Mouse (Mus musculus) myocyte (in vitro differentiated cells): ENCODE data around the gene Vmn2r104.

ENCODE experiments used
- CEBPB ChIP-seq: IDR thresholded peaks from 2 replicates; pipeline ENCODE4 v1.6.1; 2011; ENCODE audit warnings: mild to moderate bottlenecking, moderate library complexity; ENCODE audit not compliant: poor library complexity, insufficient read depth, severe bottlenecking
- E2F4 ChIP-seq: IDR thresholded peaks from one replicate; pipeline ENCODE4 v1.6.1; 2011; ENCODE audit warnings: mild to moderate bottlenecking, control low read depth, moderate library complexity; ENCODE audit not compliant: insufficient read depth
- MAX ChIP-seq: IDR thresholded peaks from one replicate; pipeline ENCODE4 v1.6.1; 2011; ENCODE audit warnings: low read depth, mild to moderate bottlenecking, control low read depth
- MYOD1 ChIP-seq, 3 experiments: IDR thresholded peaks; one replicate each; pipeline ENCODE4 v1.6.1; 2011; ENCODE audit warnings: control low read depth in 2 of 3, low read depth in 2 of 3, mild to moderate bottlenecking in 2 of 3, moderate library complexity in 1 of 3; ENCODE audit not compliant: insufficient read length in 2 of 3, control insufficient read depth in 1 of 3
- POLR2A ChIP-seq: IDR thresholded peaks from one replicate; pipeline ENCODE4 v1.6.1; 2011; ENCODE audit warnings: low read depth, mild to moderate bottlenecking, control low read depth, moderate library complexity; ENCODE audit not compliant: insufficient read length
- POLR2AphosphoS2 ChIP-seq: IDR thresholded peaks from one replicate; pipeline ENCODE4 v1.6.1; 2011; ENCODE audit warnings: low read depth, control low read depth; ENCODE audit not compliant: insufficient read length
- REST ChIP-seq: IDR thresholded peaks from one replicate; pipeline ENCODE4 v1.6.1; 2011; ENCODE audit warnings: mild to moderate bottlenecking, control low read depth, moderate library complexity; ENCODE audit not compliant: insufficient read depth, insufficient read length
- SRF ChIP-seq: IDR thresholded peaks from one replicate; pipeline ENCODE4 v1.6.1; 2011; ENCODE audit warnings: low read depth; ENCODE audit not compliant: control insufficient read depth, insufficient read length
- TCF12 ChIP-seq: IDR thresholded peaks from one replicate; pipeline ENCODE4 v1.6.1; 2011; ENCODE audit warnings: mild to moderate bottlenecking, control low read depth; ENCODE audit not compliant: poor library complexity, insufficient read depth, severe bottlenecking
- TCF3 ChIP-seq: IDR thresholded peaks from one replicate; pipeline ENCODE4 v1.6.1; 2011; ENCODE audit warnings: low read depth, control low read depth; ENCODE audit not compliant: insufficient read length
- USF1 ChIP-seq: IDR thresholded peaks from one replicate; pipeline ENCODE4 v1.6.1; 2011; ENCODE audit warnings: low read depth, mild to moderate bottlenecking, control low read depth, moderate library complexity

- TF ChIP-seq POLR2A, result no peak
- TF ChIP-seq MYOD1 (IDR thresholded peaks at IDR 0.05; ENCODE audit: control insufficient read depth in 1 of 3, insufficient read length in 2 of 3, low read depth in 2 of 3), result no peak
- no peak for TF ChIP-seq POLR2AphosphoS2
- TF ChIP-seq TCF3, result no peak
- no peak for TF ChIP-seq TCF12
- TF ChIP-seq USF1, result no peak
- no peak for TF ChIP-seq E2F4
- no peak for TF ChIP-seq MAX
- no peak for TF ChIP-seq SRF
- no peak for TF ChIP-seq REST
- TF ChIP-seq CEBPB, result no peak
These were observed 23.7 kb upstream of the Vmn2r104 start for GRCm38 (mm10) chr17:20071656-20072396.
